Mouse (Mus musculus): ENCODE data around the gene Ddx19a.
"Not testable (repeated sequence)": the region's sequence is repeated elsewhere in the genome, so short reads cannot be mapped to it uniquely, and the experiment has no call there.

The Ddx19a gene

DNA sequence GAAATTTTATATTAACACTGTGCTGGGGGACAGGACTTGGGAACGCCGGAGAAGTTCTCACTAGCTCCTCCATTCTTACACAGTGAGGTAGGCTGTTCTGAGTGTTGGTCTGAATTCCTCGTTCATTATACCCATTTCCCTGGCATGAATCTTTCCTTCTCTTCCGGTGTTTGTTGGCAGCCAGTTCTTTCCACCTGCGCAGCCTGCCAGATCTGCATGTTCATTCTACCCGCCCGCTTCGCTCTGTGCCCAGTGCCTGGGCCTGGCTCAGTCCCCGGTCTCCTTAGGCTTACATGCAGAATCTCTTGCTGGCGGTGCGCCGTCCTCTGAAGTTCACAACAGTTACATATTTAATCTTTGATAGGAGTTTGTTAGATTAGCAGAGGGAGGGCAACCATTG, 61.4 kb downstream of the Ddx19a start:
- DNase-seq (ENCODE audit: low read depth, low spot score) = no peak

DNA sequence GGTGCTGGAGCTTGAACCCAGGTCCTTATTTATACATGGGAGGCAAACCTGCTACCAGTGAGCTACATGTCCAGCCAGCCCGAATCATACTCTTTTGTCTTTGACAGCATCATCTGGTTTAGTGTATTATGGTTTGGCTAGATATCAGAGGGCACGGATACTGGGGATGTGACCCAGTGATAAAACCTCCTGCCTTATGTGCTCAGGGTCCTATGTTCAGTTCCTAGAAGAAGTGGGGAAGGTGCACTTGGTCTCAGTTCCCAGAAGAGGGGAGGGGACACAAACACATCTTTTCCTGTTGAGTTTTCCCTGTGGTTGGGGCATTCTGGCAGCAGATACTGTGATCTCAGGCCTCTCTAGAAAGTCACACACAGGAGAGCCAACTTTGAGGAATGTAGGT, 64.3 kb downstream of the Ddx19a start:
- no peak for DNase-seq (ENCODE audit: low read depth, low spot score)

DNA sequence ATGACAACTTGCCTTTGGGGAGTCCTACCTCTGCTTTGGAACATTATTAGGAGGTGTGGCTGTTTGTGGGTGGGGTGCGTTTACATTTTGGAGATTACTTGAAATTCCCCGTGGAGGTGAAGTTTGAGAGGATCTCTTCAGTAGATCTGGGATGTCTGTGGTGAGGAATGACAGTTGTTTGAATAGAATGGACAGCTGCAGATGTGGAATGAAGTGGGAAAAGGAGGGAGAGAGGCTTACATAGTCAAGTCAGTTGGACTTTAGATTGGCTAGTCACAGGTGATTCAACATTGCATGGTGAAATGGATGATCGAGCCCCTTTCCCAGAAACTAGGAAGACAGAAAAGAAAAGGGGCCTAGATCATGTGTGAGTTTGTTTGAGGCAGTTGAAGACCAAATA, 65.2 kb downstream of the Ddx19a start:
- DNase-seq (ENCODE audit: low read depth, low spot score) = no peak

DNA sequence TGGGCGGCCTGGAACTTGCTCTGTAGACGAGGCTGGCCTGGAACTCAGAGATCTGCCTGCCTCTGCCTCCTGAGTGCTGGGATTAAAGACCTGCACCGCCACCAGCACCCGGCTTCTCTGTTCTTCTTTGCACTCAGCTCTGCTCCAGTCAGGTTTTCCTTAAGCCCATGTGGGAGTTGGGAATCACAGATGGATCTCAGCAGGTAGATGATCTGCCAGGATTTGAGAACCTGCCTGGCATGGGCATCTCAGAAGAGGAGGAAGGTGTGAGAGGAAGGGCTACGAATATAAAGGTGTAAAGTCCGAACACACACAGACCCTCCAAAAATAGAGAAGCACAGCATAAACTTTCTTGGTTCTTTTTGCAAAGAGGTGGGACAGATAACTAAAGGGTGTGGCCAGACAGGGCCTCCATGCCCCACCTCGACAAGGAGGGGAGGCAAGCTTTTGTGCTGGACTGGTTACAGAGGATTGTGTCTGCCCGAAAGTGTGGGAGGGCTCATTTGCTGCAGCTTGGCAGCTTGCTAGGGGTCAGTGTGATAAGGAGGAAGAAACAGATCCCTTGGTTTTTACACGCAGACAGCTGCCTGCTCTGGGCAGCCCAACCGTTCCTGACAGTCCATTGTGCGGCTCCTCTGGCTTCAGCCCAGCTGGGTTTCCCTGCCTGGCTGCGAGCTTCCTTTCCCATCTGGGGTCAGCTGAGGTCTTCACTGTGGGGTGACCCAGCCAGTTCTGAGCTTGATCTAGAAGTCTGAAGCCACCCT, 66.2 kb downstream of the Ddx19a start:
- DNase-seq (ENCODE audit: low read depth, low spot score) = no peak

GRCm38 (mm10) chr8:110929672-110930071, 67.9 kb downstream of the Ddx19a start:
- DNase-seq (ENCODE audit: low read depth, low spot score) = not testable (repeated sequence)

DNA sequence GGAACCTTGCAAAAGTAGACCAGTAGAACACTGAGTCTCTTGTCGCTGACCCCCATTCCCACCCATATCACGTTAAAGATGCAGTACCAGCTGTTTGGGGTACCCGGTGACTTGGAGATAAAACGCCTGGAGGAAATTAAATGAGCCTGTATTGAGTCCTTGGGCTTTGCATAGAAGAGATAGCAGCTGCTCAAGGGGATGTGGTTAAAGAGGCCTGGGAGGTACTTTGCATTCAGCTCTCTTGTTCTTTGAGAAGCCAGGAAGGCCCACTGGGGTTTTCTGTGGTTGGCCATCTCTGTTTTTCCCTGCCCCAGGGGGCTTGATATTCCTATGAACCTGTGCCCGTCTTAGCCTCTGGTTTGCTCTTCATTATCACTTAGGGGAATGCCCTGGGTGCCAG, 68.5 kb downstream of the Ddx19a start:
- DNase-seq (ENCODE audit: low read depth, low spot score) = no peak

- no peak for DNase-seq (ENCODE audit: low read depth, low spot score)
Measured at GRCm38 (mm10) chr8:110928435-110928834, 69.2 kb downstream of the Ddx19a start.

DNA sequence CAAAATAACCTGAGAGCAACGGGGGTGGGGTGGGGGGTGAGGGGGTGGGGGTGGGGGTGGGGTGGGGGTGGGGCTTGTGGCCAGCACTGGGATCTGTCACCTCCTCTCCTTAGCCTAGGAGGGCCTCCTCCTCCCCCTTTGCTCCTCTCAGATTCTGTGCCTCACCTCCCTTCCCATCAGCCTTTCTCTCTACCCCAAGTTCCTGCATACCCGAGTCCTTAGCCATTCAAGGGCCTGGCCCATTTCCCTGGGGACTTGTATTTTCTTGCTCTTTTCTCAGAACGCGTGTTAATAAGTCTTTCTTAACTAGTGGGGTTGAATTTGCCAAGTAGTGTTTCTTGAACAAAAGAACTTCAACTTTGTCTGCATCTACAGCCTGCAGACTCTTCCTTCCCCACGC, 70.9 kb downstream of the Ddx19a start:
- DNase-seq (ENCODE audit: low read depth, low spot score) = no peak

GRCm38 (mm10) chr8:110925691-110926140, 71.9 kb downstream of the Ddx19a start:
- no peak for DNase-seq (ENCODE audit: low read depth, low spot score)

All from ES-CJ7 (cell line).